Mouse (Mus musculus): Measurements from ENCODE around the gene Sgtb. TPM values are rescaled to one million over a fixed set of nuclear protein-coding genes. Genes with fewer than 3 reads are reported as not detected.

The Sgtb gene
- total RNA-seq, 2 experiments from 2014 or later: 7.0 to 18.3 TPM

GRCm38 (mm10) chr13:104177796-104178649, 68.5 kb downstream of the Sgtb start, which contains the start of gene Trappc13:
Trappc13 (minus strand) TSS chr13:104178469.
- peak; percentile 73 to 76 for DNase-seq (ENCODE audit: low spot score in 2 of 2)

- DNase-seq (ENCODE audit: low spot score in 2 of 2): peak; percentile 90 to 92
These were observed 69.1 kb downstream of the Sgtb start, which contains the start of gene Trim23 for GRCm38 (mm10) chr13:104178650-104179121. Trim23 (plus strand) TSS chr13:104178797.

GRCm38 (mm10) chr13:104179176-104179888, 69.8 kb downstream of the Sgtb start:
- DNase-seq (ENCODE audit: low spot score in 2 of 2): no peak

- no peak for DNase-seq (ENCODE audit: low spot score in 2 of 2)
These were observed 77.8 kb downstream of the Sgtb start for GRCm38 (mm10) chr13:104187357-104187756.

Other genes starting within 250 kb of the Sgtb start
- gene Erbin, start 189.2 kb upstream of the Sgtb start, total RNA-seq (2021): 10 to 100 TPM; 77.4 to 92.4 TPM
- 10 to 100 TPM; 15.2 to 16.5 TPM for gene Nln, start 127 bp upstream of the Sgtb start, total RNA-seq (2021)
- 10 to 100 TPM; 58.9 to 72.0 TPM for gene Trappc13, start 68.7 kb downstream of the Sgtb start, total RNA-seq (2021)
- gene Trim23, start 69.1 kb downstream of the Sgtb start, total RNA-seq (2021): 10 to 100 TPM; 15.2 to 16.3 TPM
- gene Cenpk, start 118.9 kb downstream of the Sgtb start, total RNA-seq (2021): 1 to 10 TPM; 1.6 to 1.8 TPM
- 10 to 100 TPM; 13.1 to 13.3 TPM for gene Ppwd1, start 119.1 kb downstream of the Sgtb start, total RNA-seq (2021)
- gene Adamts6, start 178.1 kb downstream of the Sgtb start, total RNA-seq (2021): 1 to 10 TPM; 1.5 to 2.0 TPM